Mouse (Mus musculus) cerebellum, adult 2 months (tissue): ENCODE results near the gene Rnf152.

Experiments used
- CTCF ChIP-seq: fragments of 200-500 bp; IDR thresholded peaks from 2 replicates; pipeline ENCODE4 v1.5.1; 2011; ENCODE audit warnings: low read depth, mild to moderate bottlenecking, control low read depth, low read length, moderate library complexity, borderline replicate concordance; ENCODE audit not compliant: insufficient read depth
- POLR2A ChIP-seq: fragments of 200-500 bp; IDR thresholded peaks from 2 replicates; pipeline ENCODE4 v1.6.1; 2011; ENCODE audit warnings: low read length, control low read depth, borderline replicate concordance; ENCODE audit not compliant: insufficient read depth

GRCm38 (mm10) chr1:105287536-105287935 is 69.0 kb downstream of the Rnf152 start:
- no peak for TF ChIP-seq CTCF
- no peak for TF ChIP-seq POLR2A
